Mouse (Mus musculus) midbrain, embryonic 12.5 days (tissue): ENCODE results near the gene Olfr638. TPM values are rescaled to one million over a fixed set of nuclear protein-coding genes. Genes with fewer than 3 reads are reported as not detected.
"Not testable (repeated sequence)": the region's sequence is repeated elsewhere in the genome, so short reads cannot be mapped to it uniquely, and the experiment has no call there.

Source experiments
- ATAC-seq: fragments of 200-750 bp; cut with Nextera tagmentation; 2 replicates; pipeline ENCODE4 v1.8.0; 2017; ENCODE audit warnings: low read depth, moderate TSS enrichment, moderate library complexity; ENCODE audit not compliant: low FRiP score
- H3K27ac ChIP-seq: fragments of 300-500 bp; sonication (generic); replicated peaks from 2 replicates; pipeline ENCODE4 v1.5.1; 2016; ENCODE audit warnings: mild to moderate bottlenecking
- H3K27me3 ChIP-seq: fragments of 300-500 bp; sonication (generic); 2 replicates; pipeline ENCODE4 v1.6.1; 2016; ENCODE audit warnings: mild to moderate bottlenecking
- H3K36me3 ChIP-seq: fragments of 300-500 bp; sonication (generic); 2 replicates; pipeline ENCODE4 v1.6.1; 2016
- H3K4me1 ChIP-seq: fragments of 300-500 bp; sonication (generic); 2 replicates; pipeline ENCODE4 v1.6.1; 2016
- H3K4me2 ChIP-seq: fragments of 300-500 bp; sonication (generic); replicated peaks from 2 replicates; pipeline ENCODE4 v1.6.1; 2016; ENCODE audit warnings: mild to moderate bottlenecking, moderate library complexity
- H3K4me3 ChIP-seq: fragments of 300-500 bp; sonication (generic); 2 replicates; pipeline ENCODE4 v1.5.1; 2016; ENCODE audit warnings: mild to moderate bottlenecking
- H3K9ac ChIP-seq: fragments of 300-500 bp; sonication (generic); replicated peaks from 2 replicates; pipeline ENCODE4 v1.6.1; 2016; ENCODE audit warnings: mild to moderate bottlenecking, moderate library complexity
- H3K9me3 ChIP-seq: fragments of 300-500 bp; sonication (generic); 2 replicates; pipeline ENCODE4 v1.6.1; 2016; ENCODE audit warnings: mild to moderate bottlenecking
- WGBS: fragments of 180-500 bp; shearing (Covaris S2); methylation state at CpG from one replicate; pipeline ENCODE4 v1.1.7; 2016; 5-methylcytosine and 5-hydroxymethylcytosine counted together
- polyA plus RNA-seq: library from polyadenylated mRNA; unstranded; fragments of >200 nt; fragmentation: Nextera tagmentation; extraction: Ambion mirVana; gene quantifications from 2 replicates; pipeline ENCODE4 v1.2.1, GENCODE M21; 2016

The Olfr638 gene
- polyA plus RNA-seq: not detected in 2 replicates

DNA sequence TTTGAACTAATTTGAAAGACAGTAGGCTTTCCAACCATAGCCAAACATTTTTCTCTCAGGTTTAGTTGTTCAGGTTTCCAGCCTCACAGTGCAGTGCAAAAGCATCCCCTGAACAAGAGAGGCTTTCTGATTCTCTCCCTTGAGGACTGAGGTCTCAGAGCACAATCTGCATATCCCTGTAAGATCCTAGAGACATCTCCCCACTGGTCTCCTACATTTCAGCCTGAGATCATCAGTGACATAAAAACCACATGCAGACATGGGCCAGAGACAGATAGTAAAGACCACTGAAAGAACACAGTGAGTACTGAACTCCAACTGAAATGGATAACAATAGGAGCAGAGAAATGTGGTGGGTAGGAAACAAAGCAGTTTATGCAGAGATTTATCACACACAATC is at the start of gene Olfr638:
TSS of gene Olfr638 (plus strand) at position 301 of the 400 bp plus-strand sequence.
- Histone ChIP-seq H3K27ac (no peak within 1 kb of the TSS), H3K4me1 (no peaks in the 10 kb centered on the region), H3K36me3 (no peaks in the 10 kb centered on the region), H3K9me3 (no peaks in the 10 kb centered on the region), H3K4me3 (no peak within 1 kb of the TSS), H3K27me3 (no peaks in the 10 kb centered on the region), H3K9ac (no peak within 1 kb of the TSS), H3K4me2 (no peak within 1 kb of the TSS)
- no peak for ATAC-seq

DNA sequence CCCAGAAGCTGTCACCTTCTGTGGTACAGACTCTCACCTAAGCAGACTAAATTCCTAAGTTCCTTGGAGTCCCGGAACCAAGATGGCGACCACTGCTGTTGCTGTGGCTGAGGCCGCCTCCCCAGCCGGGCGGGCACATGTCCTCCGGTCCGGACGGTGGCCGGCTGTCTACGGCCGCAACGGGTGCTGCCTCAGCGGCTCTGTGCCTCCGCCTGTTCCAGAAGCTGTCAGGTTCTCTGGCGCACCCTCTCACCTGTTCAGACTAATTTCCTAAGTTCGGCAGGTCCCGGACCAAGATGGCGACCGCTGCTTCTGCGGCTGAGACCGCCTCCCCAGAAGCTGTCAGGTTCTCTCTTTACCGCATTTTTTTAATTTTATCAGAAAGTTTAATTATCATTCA is 31.7 kb upstream of the Olfr638 start:
- H3K36me3 ChIP-seq, H3K9ac ChIP-seq, H3K27ac ChIP-seq, H3K4me1 ChIP-seq, H3K27me3 ChIP-seq, H3K4me3 ChIP-seq, H3K9me3 ChIP-seq, ATAC-seq, H3K4me2 ChIP-seq: not testable (repeated sequence)
- WGBS: 97% methylated on average over 22 of the region's 22 CpGs

GRCm38 (mm10) chr7:103970852-103971251 is 27.7 kb upstream of the Olfr638 start, which contains the start of gene Olfr635:
Gene Olfr635, plus strand, starts transcription at chr7:103971152.
- Histone ChIP-seq H3K27me3 (no peaks in the 10 kb centered on the region), H3K36me3 (no peaks in the 10 kb centered on the region), H3K9me3 (no peaks in the 10 kb centered on the region), H3K4me3 (no peak within 1 kb of the TSS), H3K4me1 (no peaks in the 10 kb centered on the region), H3K27ac (no peak within 1 kb of the TSS), H3K4me2 (no peak within 1 kb of the TSS), H3K9ac (no peak within 1 kb of the TSS)
- WGBS: 76% methylated on average over 1 of the region's 1 CpGs
- ATAC-seq: no peak

DNA sequence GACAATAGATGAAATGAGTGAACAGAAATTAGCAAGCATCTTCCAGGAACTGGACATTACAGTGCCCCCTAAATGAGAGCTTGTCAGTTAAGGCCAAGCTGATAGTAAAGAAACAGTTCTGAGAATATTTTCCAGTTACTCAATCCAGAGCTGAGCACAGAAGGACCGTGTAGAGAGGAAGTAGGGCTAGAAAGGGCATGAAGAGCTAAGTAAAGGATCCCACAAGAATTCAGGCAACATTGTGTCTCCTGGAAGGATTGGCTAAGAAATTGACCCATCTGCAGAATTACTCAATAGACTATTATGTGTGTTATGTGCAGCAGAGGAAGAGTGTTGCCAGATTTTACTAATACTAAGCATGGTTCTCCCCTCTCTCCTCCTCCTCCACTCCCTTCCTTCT is 26.8 kb upstream of the Olfr638 start:
- H3K9ac ChIP-seq: no peak overlapping the region
- no peak overlapping the region for H3K4me3 ChIP-seq
- no peaks in the 10 kb centered on the region for H3K4me1 ChIP-seq
- no peaks in the 10 kb centered on the region for H3K27me3 ChIP-seq
- no peaks in the 10 kb centered on the region for H3K9me3 ChIP-seq
- H3K4me2 ChIP-seq: no peak overlapping the region
- ATAC-seq: no peak
- no peaks in the 10 kb centered on the region for H3K36me3 ChIP-seq
- whole genome bisulfite sequencing: 72% methylated on average over 1 of the region's 1 CpGs
- no peak overlapping the region for H3K27ac ChIP-seq

DNA sequence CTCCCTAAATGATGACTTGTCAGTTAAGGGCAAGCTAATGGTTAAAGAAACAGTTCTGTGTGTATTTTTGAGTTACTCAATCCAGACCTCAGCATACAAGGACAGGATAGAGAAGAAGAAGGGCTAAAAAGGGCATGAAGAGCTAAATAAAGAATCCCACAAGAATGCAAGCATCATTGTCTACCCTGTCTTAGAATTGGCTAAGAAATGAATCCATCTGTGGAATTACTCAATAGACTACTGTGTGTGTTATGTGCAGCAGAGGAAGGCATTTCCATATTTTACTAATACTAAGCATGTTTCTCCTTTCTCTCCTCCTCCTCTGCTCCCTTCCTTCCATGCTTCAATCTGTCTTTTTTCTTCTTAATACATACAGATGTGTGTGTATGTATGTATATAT is 578 bp downstream of the Olfr638 start:
- no peak for ATAC-seq
- no peaks in the 10 kb centered on the region for H3K4me1 ChIP-seq
- no peak overlapping the region for H3K4me2 ChIP-seq
- H3K27me3 ChIP-seq: no peaks in the 10 kb centered on the region
- no peaks in the 10 kb centered on the region for H3K9me3 ChIP-seq
- H3K4me3 ChIP-seq: no peak overlapping the region
- H3K9ac ChIP-seq: no peak overlapping the region
- H3K36me3 ChIP-seq: no peaks in the 10 kb centered on the region
- H3K27ac ChIP-seq: no peak overlapping the region

DNA sequence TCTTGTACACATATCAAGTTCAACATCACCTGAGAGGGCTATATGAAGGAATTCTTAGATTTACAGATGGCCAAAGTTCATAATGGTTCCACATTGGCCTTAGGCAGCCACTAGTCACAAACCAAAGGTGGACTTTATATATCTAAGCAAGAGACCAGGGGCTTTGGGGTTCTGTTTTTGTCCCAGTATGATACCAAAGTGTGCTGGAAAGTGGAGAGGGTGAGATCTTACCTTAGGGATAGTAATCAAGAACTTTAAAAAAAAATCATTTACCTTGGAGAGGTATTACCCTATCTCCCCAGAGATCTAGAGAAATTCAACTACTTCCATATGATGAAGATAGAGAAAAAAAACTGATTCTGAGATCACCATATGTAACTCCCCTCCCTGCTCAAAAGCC is 18.7 kb downstream of the Olfr638 start, which contains the start of gene Olfr639:
TSS of gene Olfr639 (minus strand) at position 101 of the 400 bp plus-strand sequence.
- no peaks in the 10 kb centered on the region for H3K4me1 ChIP-seq
- no peak within 1 kb of the TSS for H3K4me3 ChIP-seq
- no peak within 1 kb of the TSS for H3K9ac ChIP-seq
- no peaks in the 10 kb centered on the region for H3K27me3 ChIP-seq
- no peak within 1 kb of the TSS for H3K27ac ChIP-seq
- ATAC-seq: no peak
- no peaks in the 10 kb centered on the region for H3K36me3 ChIP-seq
- no peak within 1 kb of the TSS for H3K4me2 ChIP-seq
- no peaks in the 10 kb centered on the region for H3K9me3 ChIP-seq

DNA sequence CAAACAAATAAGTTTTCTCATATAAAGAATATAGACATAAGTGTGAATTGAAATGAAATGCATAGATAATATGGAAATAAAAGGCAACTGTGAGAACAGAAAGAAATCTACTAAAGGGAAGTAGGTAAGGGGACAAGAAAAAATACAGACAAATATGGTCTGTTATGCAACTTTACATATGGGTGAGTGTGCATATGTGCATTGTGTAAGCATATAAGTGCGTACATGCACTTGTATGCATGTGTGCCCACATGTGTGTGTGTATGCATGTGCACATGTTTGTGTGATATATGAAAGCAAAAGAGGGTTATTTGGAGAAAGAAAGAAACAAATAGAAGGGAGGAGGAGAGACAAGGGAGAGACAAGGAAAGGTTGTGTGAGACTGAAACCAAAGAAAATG is 20.4 kb downstream of the Olfr638 start:
- H3K9ac ChIP-seq: no peak overlapping the region
- no peak overlapping the region for H3K4me3 ChIP-seq
- no peaks in the 10 kb centered on the region for H3K4me1 ChIP-seq
- H3K9me3 ChIP-seq: no peaks in the 10 kb centered on the region
- ATAC-seq: no peak
- H3K27ac ChIP-seq: no peak overlapping the region
- H3K27me3 ChIP-seq: no peaks in the 10 kb centered on the region
- no peak overlapping the region for H3K4me2 ChIP-seq
- H3K36me3 ChIP-seq: no peaks in the 10 kb centered on the region
- WGBS: 85% methylated on average over 1 of the region's 1 CpGs

DNA sequence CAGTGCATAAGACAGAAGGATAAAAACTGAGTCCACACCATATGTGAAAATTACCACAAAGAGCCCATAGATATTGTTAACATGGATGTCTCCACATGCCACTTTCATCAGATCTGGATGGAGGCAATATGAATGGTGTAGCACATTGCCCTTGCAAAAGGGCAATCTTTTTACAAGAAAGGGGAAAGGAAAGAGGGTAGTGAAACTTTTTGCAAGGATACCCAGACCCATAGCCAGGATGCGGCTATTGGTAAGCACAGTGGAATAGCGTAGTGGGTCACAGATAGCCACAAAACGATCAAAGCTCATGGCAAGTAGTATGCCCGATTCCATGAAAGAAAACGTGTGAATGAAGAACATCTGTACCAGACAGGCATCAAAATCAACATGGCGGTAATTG is 23.1 kb downstream of the Olfr638 start:
- no peaks in the 10 kb centered on the region for H3K36me3 ChIP-seq
- no peaks in the 10 kb centered on the region for H3K4me1 ChIP-seq
- no peaks in the 10 kb centered on the region for H3K27me3 ChIP-seq
- no peak for ATAC-seq
- H3K9ac ChIP-seq: no peak overlapping the region
- no peak overlapping the region for H3K27ac ChIP-seq
- 94% methylated on average over 6 of the region's 6 CpGs for WGBS
- no peak overlapping the region for H3K4me2 ChIP-seq
- no peaks in the 10 kb centered on the region for H3K9me3 ChIP-seq
- H3K4me3 ChIP-seq: no peak overlapping the region

DNA sequence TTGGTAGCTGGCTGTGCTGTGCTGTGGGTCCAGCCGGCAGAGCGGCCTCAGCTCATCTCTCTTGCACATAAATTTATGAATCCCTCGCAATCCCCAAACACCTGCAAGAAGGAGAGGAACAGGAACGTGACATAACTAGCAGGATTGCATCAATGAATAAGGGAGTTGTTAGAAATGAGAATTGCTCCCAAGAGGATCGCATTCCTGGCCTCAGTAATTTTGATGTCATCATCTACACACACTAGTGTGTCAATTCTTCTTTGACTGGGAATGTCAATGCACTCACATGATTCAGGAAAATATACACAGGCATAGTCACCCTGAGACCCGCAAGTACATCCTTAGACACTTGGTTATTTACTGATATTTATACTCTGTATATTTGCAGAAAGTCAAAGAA is 26.9 kb downstream of the Olfr638 start, which contains the start of gene Olfr640:
TSS of gene Olfr640 (minus strand) at position 101 of the 400 bp plus-strand sequence.
- Histone ChIP-seq H3K4me1 (no peaks in the 10 kb centered on the region), H3K4me3 (no peak within 1 kb of the TSS), H3K9me3 (no peaks in the 10 kb centered on the region), H3K36me3 (no peaks in the 10 kb centered on the region), H3K9ac (no peak within 1 kb of the TSS), H3K27me3 (no peaks in the 10 kb centered on the region), H3K27ac (no peak within 1 kb of the TSS), H3K4me2 (no peak within 1 kb of the TSS)
- no peak for ATAC-seq
- WGBS: 87% methylated on average over 6 of the region's 6 CpGs

- Histone ChIP-seq H3K9me3 (no peaks in the 10 kb centered on the region), H3K9ac (no peak overlapping the region)
Observed at GRCm38 (mm10) chr7:104026978-104027377, 28.4 kb downstream of the Olfr638 start.

GRCm38 (mm10) chr7:104035145-104035544 is 36.6 kb downstream of the Olfr638 start, which contains the start of gene Olfr641:
Gene Olfr641, plus strand, starts transcription at chr7:104035445.
- no peaks in the 10 kb centered on the region for H3K27me3 ChIP-seq
- no peak within 1 kb of the TSS for H3K4me3 ChIP-seq
- no peaks in the 10 kb centered on the region for H3K9me3 ChIP-seq
- WGBS: 79% methylated on average over 1 of the region's 1 CpGs
- H3K27ac ChIP-seq: no peak within 1 kb of the TSS
- no peaks in the 10 kb centered on the region for H3K4me1 ChIP-seq
- no peak within 1 kb of the TSS for H3K4me2 ChIP-seq
- no peak within 1 kb of the TSS for H3K9ac ChIP-seq
- ATAC-seq: no peak
- no peaks in the 10 kb centered on the region for H3K36me3 ChIP-seq

More at GRCm38 (mm10) chr7:104026978-104027377, 28.4 kb downstream of the Olfr638 start:
- Histone ChIP-seq H3K27me3 (no peaks in the 10 kb centered on the region), H3K4me1 (no peaks in the 10 kb centered on the region), H3K27ac (no peak overlapping the region), H3K4me2 (no peak overlapping the region), H3K4me3 (no peak overlapping the region), H3K36me3 (no peaks in the 10 kb centered on the region)
- 81% methylated on average over 3 of the region's 3 CpGs for WGBS
- no peak for ATAC-seq

GRCm38 (mm10) chr7:104050745-104051144 is 52.2 kb downstream of the Olfr638 start:
- WGBS: 91% methylated on average over 4 of the region's 4 CpGs
- H3K27ac ChIP-seq: no peak overlapping the region
- no peaks in the 10 kb centered on the region for H3K36me3 ChIP-seq
- H3K4me2 ChIP-seq: no peak overlapping the region
- no peaks in the 10 kb centered on the region for H3K4me1 ChIP-seq
- no peaks in the 10 kb centered on the region for H3K27me3 ChIP-seq
- no peak for ATAC-seq
- H3K9me3 ChIP-seq: no peaks in the 10 kb centered on the region
- H3K9ac ChIP-seq: no peak overlapping the region
- no peak overlapping the region for H3K4me3 ChIP-seq

- no peak within 1 kb of the TSS for H3K4me3 ChIP-seq
- H3K9me3 ChIP-seq: no peaks in the 10 kb centered on the region
- ATAC-seq: no peak
- H3K27ac ChIP-seq: no peak within 1 kb of the TSS
- 60% methylated on average over 1 of the region's 1 CpGs for WGBS
- H3K9ac ChIP-seq: no peak within 1 kb of the TSS
- no peaks in the 10 kb centered on the region for H3K36me3 ChIP-seq
- H3K4me1 ChIP-seq: no peaks in the 10 kb centered on the region
- H3K27me3 ChIP-seq: no peaks in the 10 kb centered on the region
- no peak within 1 kb of the TSS for H3K4me2 ChIP-seq
Observed at GRCm38 (mm10) chr7:104052566-104052965, 54.0 kb downstream of the Olfr638 start, which contains the start of gene Olfr642. Gene Olfr642, minus strand, starts transcription at chr7:104052666.
